Mouse (Mus musculus): Measurements from ENCODE around the gene Hyal2.

DNA sequence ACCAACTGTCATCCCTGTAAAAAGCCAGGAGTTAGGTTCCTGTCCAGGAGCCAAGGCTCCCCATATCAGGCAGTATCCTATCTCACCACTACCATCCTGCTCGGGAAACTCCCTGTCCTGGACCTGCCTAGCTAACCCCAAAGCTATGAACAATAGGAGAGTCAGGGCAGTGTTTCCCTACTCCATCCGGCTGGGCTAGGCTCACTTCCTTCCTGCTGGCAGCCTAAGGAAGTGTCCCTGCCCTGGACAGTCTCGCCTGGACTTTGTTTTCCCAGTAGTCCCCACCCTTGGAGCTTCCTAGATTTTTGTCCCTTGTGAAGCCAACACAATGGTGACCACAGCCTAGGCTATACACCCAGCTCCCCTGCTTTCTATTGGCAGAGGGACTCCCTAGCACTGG is 890 bp upstream of the Hyal2 start:
- TF ChIP-seq CTCF (IDR thresholded peaks at IDR 0.05; ENCODE audit: borderline replicate concordance, control insufficient read depth, extremely low read depth, insufficient read depth, low read length, poor library complexity) (no peak), POLR2A (IDR thresholded peaks at IDR 0.05; ENCODE audit: control insufficient read depth, extremely low read depth, insufficient read depth, low read length, poor library complexity) (no peak)

Data from thymus, adult 2 months (tissue).